Mouse (Mus musculus) cortical plate, adult 2 months (tissue): ENCODE measurements around the gene Thbs3.

Source experiments
- CTCF ChIP-seq: fragments of 200-500 bp; IDR thresholded peaks from 2 replicates; pipeline ENCODE4 v1.5.1; 2011; ENCODE audit warnings: mild to moderate bottlenecking, control low read depth, low read length; ENCODE audit not compliant: insufficient read depth; ENCODE audit errors: extremely low read depth
- POLR2A ChIP-seq: fragments of 200-500 bp; IDR thresholded peaks from 2 replicates; pipeline ENCODE4 v1.6.1; 2011; ENCODE audit warnings: mild to moderate bottlenecking, low read length, control low read depth; ENCODE audit not compliant: insufficient read depth; ENCODE audit errors: extremely low read depth

DNA sequence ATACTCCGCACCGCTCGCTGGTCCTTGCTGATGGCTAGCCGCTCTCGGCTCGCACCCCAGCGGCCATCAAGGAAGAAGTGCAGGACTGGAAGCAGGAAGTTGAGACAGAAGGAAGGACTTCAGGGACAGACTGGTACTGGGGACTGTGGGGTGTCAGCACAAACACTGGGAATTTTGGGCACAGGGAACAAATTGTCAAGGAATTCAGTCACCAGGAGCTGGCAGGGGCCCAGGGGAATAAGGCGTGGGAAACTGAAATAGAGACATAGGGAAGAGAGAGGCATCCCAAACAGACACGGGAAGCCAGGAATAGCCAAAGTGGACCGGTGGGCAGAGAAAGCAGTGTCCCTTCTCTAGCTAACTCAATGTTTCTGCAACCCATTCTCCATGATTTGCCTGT, 21.5 kb downstream of the Thbs3 start:
- TF ChIP-seq CTCF (no peak), POLR2A (no peak)
